Mouse (Mus musculus) kidney, postnatal 36 days (tissue): ENCODE measurements around the gene Rab43.

Experiments
- DNase-seq, 2 experiments: peaks; one replicate each; pipeline ENCODE4 v3.0.0; 2021 to 2022; ENCODE audit warnings: mixed read lengths in 2 of 2

Gene Rab43

DNA sequence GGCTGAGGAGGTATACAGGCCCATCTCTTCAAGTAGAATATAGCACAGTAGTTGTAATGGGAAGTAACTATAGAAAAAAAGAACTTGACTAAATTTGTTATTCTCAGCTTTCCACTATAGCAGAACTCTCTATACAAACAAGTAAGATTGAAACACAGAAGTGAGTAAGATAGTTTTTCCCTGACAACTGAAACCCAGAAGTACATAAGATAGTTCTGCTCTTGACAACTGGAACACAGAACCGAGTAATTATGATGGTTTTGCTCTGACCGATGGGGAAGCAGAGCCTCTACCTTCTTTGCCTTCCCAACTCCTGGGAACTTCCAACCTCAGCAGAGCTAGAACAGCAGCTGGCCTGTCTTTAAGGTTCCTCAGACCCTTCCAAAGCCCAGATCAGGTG lies 2.8 kb downstream of the Rab43 start:
- DNase-seq: no peak

DNA sequence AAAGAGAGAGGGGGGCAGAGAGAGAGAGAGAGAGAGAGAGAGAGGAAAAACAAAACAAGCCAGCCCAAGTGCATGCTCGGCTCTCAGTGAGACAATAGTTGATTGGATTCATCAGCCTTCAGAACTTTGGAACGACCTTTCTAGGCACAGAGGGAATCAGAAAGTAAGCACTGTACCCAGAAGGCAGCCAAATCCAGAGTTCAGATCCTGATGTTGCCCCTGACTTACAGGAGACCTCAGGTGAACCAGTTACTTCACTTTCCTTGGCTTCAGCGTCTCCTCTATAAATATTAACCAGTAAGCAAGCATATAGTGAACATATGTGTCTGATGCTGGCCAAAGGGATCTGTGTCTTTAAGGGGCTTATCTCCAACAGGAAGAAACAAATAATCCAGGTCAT lies 3.4 kb downstream of the Rab43 start:
- DNase-seq: peak in 1 of 2 experiments; percentile 58

DNA sequence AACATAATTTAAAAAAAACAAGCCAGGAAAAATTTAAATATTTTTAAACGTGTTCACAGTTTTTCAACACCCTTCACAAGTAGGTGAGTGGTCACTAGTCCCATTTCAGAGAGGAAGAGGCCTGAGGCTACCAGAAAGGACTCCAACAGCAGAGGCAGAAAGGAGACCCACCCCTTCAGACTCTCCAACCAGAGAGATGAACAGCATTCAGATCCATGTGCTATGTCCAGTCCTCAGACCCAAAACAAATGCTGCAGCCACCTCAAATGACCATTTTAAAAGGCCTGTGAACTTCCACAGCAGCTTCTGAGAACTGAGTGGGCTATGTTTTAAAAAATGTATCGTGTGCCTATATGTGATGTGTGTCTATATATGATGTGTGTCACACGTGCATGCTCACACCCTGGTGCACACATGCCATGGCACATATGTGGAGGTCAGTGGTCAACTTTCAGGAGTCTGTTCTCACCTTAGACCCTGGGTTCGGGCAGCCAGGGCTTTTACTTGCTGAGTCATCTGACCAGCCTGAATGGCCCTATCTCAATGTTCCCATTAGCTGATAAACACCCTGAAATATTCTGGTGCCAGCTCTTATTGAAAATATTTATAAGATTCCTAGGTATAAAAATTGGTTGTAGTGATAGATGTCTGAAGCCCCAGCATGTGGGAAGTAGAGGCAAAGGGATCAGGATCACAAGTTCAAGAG lies 4.1 kb downstream of the Rab43 start:
- DNase-seq: no peak

DNA sequence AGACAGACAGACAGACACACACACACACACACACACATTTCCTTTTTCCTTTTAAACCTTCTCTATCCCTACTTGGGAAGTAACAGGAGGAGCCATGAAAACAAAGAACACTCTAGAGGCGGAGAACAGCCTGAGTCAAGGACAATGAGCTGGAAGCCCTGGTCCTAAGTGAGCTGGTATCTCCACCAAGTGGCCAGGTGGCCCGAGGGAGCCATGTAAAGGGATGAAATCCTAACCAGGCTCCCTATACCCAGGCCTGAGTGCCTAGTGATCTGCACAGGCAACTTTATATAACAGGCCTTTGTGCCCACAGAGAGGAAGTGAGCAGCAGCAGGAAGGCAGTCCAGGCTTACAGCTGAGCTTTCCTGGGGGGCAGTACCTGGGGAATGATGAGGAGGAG lies 5.1 kb downstream of the Rab43 start:
- no peak for DNase-seq

DNA sequence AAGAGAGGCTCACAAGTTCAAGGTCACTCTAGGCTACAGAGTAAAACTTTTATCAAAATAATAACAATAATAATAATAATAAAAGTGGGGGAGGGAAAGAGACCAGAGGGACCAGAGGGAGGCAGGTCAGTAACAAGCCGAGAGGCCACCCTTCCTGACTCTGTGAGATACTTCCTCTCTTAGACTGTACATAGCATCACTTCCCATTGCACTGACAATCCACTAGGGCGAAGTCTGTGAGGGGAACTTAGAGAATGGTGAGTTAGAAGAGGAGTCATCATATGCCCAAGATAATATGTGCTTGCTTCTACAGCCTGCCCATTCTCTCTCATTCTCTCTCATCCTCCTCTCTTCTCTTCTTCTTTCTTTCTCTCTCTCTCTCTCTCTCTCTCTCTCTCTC lies 5.9 kb downstream of the Rab43 start:
- DNase-seq: no peak

DNA sequence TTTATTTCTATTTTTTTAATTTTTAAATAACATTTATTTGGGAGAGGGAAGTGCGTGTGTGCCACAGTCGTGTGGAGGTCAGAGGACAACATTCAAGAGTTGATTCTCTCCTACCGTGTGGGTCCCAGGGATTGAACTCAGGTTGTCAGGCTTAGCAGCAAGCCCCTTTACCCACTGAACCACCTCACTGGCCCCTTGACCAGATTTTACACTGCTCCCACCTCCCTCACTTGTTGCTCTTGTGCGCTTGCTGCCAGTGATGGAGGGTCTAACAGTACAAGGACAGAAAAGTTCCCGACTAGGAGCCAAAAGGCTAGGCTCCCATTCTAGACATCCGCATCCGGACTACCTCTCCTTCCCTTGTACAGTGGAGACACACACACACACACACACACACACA lies 6.5 kb downstream of the Rab43 start:
- DNase-seq: no peak

DNA sequence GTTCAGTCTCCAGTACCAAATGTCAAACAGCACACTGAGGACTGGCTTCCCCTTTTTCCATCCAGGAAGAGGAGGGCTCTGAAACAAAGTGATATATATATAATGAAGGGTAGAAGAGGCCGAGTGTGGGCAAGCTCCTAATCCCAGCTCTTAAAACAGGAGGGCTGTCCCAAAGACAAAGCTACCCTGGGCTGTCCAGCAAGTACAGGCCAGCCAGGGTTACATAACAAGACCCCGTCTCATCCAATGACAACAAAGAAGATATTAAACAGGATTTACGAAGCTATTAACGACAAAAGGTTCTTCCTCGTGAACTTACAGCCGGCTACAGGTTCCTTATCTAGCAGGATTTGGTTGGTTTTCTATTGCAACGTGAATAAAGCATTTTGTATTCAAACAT lies 7.1 kb downstream of the Rab43 start:
- no peak for DNase-seq

DNA sequence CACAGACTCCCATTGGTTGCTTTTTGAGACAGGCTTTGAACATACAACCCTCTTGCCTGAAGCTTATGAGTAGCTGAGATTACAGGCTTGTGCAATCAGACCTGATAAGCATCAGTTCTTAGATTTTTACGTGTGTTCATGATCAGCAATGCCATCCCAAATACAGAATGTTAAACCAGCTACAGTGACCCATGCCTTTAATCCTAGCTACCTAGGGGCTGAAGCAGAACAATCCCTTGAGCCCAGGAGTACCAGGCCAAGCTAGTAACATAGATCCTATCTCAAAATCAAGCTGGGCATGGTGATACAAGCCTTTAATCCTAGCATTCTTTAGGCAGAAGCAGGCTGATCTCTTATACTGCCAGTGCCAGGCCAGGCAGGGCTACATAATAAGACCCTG lies 7.9 kb downstream of the Rab43 start:
- DNase-seq: no peak

DNA sequence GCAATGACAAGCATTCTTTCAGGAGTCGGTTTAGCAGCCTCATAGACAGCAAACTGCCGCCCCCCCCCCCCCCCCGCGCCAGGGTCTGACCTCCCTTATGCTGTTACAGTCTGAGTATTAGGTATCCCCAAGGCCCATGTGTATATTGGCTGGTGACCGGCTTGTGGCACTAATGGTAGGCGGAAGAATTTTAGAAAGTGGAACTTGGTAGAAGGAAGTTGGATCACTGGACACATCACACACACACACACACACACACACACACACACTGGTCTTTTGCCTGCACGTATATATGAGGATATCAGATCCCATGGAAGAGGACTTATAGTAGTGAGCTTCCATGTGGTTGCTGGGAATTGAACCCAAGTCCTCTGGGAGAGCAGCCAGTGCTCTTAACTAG lies 9.5 kb downstream of the Rab43 start:
- DNase-seq: no peak

DNA sequence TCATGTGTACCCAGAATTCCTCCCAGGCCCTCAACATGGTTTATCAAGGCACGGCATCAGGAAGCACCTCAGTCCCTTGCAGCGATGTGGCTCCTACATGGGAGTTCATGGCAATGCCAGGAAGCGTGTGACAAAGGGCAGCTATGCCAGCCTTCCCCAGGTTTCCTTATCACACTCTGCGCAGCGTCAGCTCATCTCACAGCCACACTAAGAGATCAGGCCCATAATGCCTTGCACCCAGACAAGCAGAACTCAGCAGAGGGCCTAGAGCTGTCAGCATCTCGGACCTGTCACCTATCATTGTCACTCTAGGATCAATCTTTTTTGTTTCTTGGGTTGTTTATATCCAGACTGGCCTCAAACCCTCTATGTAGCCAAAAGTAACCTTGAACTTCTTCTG lies 12.4 kb downstream of the Rab43 start:
- no peak for DNase-seq

DNA sequence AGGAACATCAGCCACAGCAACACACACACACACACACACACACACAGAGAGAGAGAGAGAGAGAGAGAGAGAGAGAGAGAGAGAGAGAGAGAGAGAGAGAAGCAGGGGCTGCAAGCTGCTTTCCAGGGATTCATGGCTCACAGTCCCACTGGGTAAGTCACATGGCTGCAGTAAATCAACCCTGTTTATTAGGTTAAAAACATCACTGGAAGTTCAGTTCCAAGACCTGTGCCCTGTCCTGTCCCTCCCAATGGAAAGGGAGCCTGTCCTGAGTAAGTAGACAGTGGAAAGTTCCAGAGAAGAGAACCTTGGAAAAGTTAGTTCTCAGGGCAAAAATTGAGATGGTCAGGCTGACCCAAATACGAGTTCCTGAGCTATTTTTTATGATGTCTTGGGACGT lies 14.6 kb downstream of the Rab43 start:
- DNase-seq: peak in 1 of 2 experiments; percentile 58

DNA sequence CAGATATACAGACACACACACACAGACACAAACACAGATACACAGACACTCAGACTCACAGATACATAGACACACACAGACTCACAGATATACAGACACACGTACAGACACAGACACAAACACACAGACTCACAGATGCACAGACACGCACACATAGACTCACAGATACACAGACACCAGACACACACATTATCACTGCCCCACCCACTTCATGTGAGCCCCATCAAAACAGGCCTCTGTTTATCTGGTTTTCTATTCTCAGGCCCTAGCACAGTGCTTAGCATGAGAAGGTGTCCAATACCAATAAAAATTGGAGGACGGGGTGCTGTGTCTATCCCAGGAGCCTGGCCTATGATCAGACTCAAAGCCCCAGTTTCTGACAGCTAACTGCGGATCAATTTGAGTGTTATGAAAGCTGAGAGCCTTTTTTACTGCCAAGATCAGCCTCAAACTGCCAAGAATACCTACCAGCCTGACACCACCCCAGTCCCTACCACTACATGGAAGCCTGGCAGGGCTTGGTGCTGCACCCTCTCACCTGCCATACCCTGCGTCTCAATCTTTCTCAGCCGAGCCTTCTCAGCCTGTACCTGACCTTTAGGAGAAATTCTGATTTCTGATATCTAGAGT lies 15.6 kb downstream of the Rab43 start:
- no peak for DNase-seq

DNA sequence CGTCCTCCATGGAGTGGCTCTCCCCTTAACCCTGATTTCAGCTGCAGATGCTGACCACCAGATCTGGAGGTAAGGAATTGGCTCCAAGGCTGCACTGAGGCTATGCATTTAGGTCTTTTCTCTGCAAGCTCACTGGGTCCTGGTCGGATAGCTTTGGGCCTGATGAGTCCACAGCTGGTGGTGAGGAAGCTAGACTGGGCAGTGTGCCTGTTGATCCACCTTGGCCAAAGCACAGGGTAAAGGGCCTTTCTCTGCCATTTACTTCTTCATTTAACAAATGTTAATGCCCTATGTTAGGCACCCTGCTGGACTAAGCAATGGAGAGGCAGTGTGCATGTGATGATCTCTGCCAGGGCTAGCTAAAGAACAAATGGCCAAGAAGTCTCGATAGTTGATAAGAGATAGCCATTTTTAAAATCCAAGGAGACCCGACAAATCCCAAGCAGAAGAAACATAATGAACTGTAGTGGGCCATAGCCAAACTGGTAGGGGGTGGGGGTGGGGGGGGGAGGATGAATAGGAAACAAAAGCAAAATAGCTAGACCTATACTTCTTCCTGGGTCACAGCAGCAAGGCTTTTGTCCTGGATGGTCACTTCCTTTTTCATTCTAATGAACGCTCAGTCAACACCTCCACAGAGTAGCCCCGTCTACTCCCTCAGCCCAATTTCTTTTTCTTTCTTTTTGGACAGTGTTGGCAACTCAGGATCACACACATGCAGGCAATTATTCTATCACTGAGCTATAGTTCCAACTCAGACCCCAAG lies 16.4 kb downstream of the Rab43 start:
- no peak for DNase-seq

DNA sequence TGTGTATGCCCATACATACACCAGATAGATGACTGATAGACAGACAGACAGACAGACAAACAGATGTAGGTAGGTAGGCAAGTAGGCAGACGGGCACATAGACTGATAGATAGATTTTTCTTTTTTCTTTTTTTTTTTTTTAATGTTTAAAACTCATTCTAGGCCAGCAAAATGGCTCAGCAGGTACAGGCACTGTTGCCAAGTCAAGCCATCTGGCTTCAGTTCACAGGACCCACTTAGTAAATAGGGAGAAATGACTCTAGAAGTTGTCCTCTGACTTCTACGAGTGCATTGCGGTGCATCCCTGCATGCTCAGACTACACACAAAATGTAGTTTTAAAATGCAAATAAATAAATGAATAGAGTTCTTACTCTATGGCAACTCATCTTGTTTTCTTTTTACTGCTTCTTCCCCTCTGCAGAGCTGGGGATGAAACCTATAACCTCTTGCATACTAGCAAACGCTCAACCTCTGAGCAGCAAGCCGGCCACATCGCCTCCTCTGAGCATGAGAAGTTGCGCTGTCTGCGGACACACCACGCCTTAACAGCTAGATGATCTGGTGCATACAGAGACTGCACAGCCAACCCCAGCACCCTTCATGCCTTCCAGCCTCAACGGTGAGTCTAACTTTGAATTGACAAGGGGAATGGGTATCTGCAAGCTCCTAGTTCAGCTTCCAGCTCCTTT lies 18.0 kb downstream of the Rab43 start:
- DNase-seq: no peak

DNA sequence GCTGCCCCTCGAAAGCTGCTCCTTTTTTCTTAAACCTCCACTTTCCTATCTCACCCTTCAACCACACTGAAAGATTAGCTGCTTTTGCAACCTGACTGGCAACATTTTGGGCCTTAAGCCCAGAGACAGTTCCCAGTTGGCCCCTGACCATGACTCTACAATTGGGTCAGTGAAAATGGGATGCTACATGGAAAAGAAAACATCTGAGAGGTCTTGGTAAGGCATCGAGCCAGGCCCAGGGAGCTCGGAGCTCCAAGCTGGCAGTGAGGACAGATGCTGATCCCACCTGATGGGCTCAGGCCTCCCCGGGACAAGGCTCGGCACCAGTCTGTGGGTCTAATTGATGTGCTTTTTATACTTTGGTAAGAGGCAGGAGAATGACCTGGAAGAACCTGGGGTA lies 20.1 kb downstream of the Rab43 start:
- DNase-seq: no peak

DNA sequence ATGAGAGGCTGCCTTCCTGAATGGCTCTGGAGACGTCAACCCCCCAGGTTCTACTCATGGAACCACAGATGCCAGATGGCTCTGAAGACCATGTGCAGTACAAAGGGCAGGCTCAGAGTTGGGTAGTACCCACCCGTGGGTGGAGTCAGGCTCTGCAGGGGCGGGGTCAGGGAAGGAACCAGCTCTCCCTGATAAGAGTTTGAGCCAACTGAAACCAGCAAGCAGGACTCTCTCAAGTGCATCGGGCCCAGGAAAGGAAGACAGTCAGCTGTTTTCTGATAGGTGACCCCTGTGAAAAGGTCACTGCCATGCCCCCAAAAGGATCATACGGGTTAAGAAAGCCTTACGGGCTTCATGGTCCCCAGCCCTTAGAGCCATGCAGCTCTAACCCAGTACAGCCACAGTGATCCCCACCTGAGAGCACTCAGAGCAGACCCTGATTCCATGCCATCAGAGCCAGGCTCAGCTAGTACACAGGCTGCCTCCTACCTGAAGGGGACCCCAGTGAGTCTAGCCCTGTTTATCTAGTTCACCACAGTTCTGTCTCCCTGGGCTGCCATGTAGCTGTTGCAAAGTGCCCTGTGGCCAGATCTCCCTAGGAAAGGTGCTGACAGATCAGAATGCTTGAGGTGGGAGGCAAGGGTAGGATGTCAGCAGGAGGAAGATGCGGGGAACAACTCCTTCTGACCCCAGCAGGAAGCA lies 21.0 kb downstream of the Rab43 start:
- DNase-seq: peak; percentile 50 to 69

DNA sequence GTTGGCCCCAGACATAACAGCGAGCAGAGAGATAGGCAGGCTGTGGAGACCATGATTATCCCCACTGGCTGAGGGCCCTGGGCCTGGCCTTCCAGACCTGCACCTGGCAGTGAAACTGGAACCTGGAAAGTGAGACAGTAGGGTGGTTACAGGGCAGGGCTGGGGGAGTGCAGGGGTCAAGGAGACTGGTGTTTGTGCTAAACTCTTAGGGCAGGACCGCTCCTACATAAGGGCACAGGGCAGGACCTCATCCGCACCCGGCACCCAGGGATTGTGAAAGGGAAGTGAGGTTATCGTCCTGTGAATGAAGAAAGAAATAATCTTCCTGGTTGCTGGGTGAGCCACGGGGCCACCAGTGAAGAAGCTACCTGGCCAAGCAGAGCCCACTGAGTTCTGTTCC lies 22.2 kb downstream of the Rab43 start:
- DNase-seq: no peak

DNA sequence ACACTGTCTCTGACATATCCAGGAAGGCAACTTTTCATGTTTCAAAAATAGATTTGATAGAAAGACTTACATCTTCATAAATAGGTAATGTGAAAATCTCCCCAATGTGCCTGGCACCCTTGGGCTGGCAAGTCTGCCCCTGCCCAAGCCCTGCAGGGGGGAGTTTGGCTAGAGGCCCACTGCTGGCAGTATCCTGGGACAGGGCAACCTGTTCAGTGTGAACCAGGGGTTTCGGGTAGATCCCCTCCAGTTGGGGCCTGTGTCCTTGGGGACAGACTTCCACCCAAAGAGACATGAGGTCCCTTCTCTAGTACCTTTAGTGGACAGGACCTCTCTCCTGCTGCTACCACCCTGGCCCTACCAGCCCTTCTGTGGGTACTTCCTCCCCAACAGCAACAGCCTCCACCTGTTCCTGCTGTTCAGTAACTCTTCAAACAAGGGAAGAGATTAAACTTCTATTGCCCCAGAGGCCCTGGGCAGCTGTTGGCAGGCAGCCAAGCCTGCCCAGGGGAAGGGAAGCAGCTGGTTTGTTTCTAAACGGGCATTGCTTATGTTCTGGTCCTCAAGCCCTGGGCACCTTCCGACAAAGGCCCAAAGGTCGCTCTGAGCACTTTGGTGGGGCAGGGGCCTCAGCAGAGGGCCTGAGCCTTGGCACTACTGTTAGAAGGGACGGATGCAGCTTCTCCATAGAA lies 22.9 kb downstream of the Rab43 start:
- peak; percentile 67 to 73 for DNase-seq

DNA sequence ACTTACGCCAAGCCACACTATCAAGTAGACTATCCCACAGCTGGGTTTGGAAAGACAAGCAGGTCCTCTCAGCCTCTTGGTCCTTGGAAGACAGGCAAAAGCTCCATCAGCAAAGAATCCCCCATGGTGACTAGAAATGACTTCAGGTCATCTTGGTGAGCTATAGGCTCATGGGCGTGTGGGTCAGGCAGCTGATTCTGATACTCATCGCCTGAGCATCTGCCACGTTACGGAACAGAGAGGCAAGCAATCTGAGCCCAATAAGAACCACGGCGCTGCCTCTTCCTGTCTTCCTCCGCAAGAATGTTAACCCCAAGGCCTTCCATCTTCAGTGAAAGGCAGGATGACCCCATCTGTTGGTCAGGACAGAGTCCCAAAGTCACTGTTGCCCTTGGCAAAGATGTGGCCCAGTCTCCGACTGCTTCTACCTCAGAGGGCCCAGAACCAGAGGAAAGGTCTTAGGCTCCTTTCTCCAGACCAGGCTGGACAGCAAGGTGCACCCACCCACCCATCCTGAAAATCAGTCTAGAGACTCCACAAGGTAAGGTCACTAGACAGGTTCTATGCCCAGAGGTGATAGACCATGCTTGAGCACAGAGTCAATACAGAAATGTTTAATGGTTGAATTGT lies 23.6 kb downstream of the Rab43 start:
- no peak for DNase-seq

DNA sequence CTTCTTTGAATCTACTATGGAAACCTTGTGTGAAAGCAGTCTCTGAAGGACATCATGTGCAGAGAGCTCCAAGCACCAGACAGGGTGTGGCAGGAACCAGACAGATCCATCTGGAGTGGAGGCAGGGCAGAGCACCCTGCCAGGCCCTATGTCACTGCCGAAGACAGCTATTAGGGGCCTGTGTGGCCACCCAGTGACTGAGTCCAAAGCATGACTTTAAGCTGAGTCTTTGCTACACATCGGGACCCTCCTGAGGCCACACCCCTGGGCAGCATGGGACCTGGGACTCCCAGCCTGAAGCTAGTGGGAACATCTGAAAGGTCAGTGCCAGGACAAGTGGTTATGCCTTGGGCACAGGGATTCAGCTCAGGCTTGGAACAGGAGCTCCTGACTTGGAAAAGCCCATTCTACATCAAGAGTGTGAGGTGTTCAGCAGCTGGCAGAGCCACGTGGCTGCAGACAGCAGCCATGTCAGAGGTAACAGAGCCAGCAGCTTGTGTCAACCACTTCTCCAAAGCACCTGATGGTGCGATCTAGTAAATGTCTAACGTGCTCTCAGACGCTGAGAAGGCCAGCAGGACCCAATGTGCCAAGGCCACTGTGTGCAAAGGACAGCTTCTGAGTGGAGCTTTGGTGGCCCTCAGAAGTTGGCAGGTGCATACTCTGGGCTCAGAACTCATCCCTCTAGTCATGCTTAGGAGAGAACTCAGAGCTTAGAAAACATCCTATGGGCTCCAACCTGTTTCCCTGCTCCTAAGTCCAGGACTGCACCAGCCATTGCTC lies 24.7 kb downstream of the Rab43 start:
- no peak for DNase-seq

DNA sequence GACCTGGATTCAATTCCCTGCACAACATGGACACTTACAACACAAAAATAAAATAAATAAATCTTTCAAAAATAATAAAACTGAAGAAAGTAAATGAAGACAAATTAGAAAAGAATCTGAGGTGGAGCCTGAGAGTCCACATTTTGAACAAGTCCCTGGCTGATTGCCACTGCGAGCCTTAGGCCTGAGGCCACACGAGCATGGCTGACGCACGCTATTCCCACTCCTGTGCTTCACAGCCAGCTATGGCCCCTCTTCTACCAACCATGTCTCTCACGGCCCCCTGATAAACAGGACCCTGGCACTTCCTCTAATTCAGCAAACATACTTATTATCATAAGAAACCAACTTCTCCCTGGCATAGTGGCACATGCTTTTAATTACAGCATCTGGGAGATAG lies 25.3 kb downstream of the Rab43 start:
- DNase-seq: no peak
